In the genomic region with DNA sequence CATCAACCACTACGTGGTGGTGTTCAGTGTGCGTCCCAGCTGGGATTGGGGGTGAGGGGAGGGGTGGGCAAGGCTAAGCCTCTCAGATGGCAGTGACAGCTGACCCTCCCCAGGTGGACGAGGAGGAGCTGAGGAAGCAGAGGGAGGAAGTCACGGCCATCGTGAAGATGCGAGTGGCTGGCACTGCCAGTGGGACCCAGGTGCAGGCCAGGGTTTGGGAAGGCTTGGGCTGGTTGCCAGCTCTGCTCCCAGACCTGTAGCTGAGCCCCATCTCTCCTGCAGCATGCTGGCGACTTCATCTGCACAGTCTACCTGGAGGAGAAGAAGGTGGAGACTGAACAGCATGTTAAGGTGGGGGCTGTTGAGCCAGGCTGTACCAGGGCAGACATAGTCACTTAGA, we compare ENCODE assay signal across 41 mouse cellular contexts. TPM values are rescaled to one million over a fixed set of nuclear protein-coding genes. Genes with fewer than 3 reads are reported as not detected.
"Had no signal": no experiment of that assay in that cellular context is flagged by ENCODE, and none has a peak within 500 bp of the region (broad histone marks: within the 10 kb centered on the region; RNA-seq: fewer than 3 reads in every experiment).

No protein-coding gene starts in this region.

- H3K36me3 ChIP-seq: hindbrain, embryonic 12.5 days; hindbrain, embryonic 15.5 days had no signal

- H3K27me3 ChIP-seq: heart, embryonic 12.5 days; heart, embryonic 13.5 days; heart, embryonic 15.5 days; hindbrain, embryonic 12.5 days; hindbrain, embryonic 13.5 days; hindbrain, embryonic 15.5 days; intestine, embryonic 15.5 days; kidney, embryonic 15.5 days had no signal

- ATAC-seq: hindbrain, embryonic 16.5 days; hindbrain, postnatal 0 days; inflammation-experienced regulatory T-cells, adult 6 months; intestine, embryonic 15.5 days; intestine, embryonic 16.5 days; intestine, postnatal 0 days had no signal

- H3K4me1 ChIP-seq: hindbrain, embryonic 12.5 days; hindbrain, embryonic 13.5 days; hindbrain, embryonic 15.5 days; intestine, embryonic 15.5 days had no signal

- H3K9me3 ChIP-seq: heart, embryonic 10.5 days; heart, embryonic 12.5 days; heart, embryonic 13.5 days; heart, embryonic 15.5 days; hindbrain, embryonic 10.5 days; hindbrain, embryonic 12.5 days; hindbrain, embryonic 13.5 days; hindbrain, embryonic 15.5 days; intestine, embryonic 15.5 days; kidney, embryonic 15.5 days had no signal

- H3K4me3 ChIP-seq: heart, embryonic 10.5 days; heart, embryonic 12.5 days; heart, embryonic 13.5 days; heart, embryonic 15.5 days; hindbrain, embryonic 10.5 days; hindbrain, embryonic 12.5 days; hindbrain, embryonic 13.5 days; hindbrain, embryonic 15.5 days; intestine, embryonic 15.5 days; kidney, embryonic 15.5 days; layer of hippocampus, adult 2 months had no signal

- DNase-seq: heart, postnatal 10 days; heart, postnatal 14 days; heart, postnatal 36 days; heart, postnatal 4 days; kidney, adult 11 months; kidney, adult 18-20 months; kidney, adult 2 months; kidney, adult 8-10 months; kidney, adult 9 months; kidney, postnatal 10 days; kidney, postnatal 14 days; kidney, postnatal 25 days; kidney, postnatal 36 days; kidney, postnatal 4 days; layer of hippocampus, adult 9-11 months; layer of hippocampus, postnatal 36 days had no signal

RNA-seq across cellular contexts. Expression of gene Gm45837, which starts 9.2 kb away (rescaled TPM):
- total RNA-seq: heart, postnatal 10 days; heart, postnatal 14 days; heart, postnatal 25 days; heart, postnatal 36 days; hindbrain, postnatal 0 days; layer of hippocampus, postnatal 14 days; layer of hippocampus, postnatal 25 days had no signal
- polyA plus RNA-seq: heart, embryonic 10.5 days; heart, embryonic 11.5 days; heart, embryonic 13.5 days; heart, embryonic 14.5 days; heart, embryonic 15.5 days; hindbrain, embryonic 11.5 days; hindbrain, embryonic 12.5 days; hindbrain, embryonic 13.5 days; hindbrain, embryonic 14.5 days; hindbrain, embryonic 15.5 days; hindbrain, postnatal 0 days; intestine, embryonic 16.5 days; intestine, postnatal 0 days; kidney, adult 2 months; kidney, embryonic 16.5 days; large intestine, adult 2 months had no signal
